Mouse (Mus musculus) embryonic facial prominence, embryonic 11.5 days (tissue): ENCODE measurements around the gene Scamp1. TPM values are rescaled to one million over a fixed set of nuclear protein-coding genes. Genes with fewer than 3 reads are reported as not detected.

ENCODE experiments used
- ATAC-seq: fragments of 200-750 bp; cut with Nextera tagmentation; replicated peaks from 2 replicates; pipeline ENCODE4 v1.8.0; 2017; ENCODE audit warnings: low read depth; ENCODE audit not compliant: insufficient number of reproducible peaks, low FRiP score, low TSS enrichment
- DNase-seq: peaks from one replicate; pipeline ENCODE4 v3.0.0-alpha.2; 2015; ENCODE audit warnings: low spot score
- H3K27ac ChIP-seq: fragments of 300-500 bp; sonication (generic); replicated peaks from 2 replicates; pipeline ENCODE4 v1.5.1; 2014; ENCODE audit warnings: mild to moderate bottlenecking, low read depth, low read length, control low read depth
- H3K27me3 ChIP-seq: fragments of 300-500 bp; sonication (generic); 2 replicates; pipeline ENCODE4 v1.6.1; 2014; ENCODE audit warnings: mild to moderate bottlenecking, low read length, moderate library complexity, mixed read lengths; ENCODE audit not compliant: control insufficient read depth, insufficient read depth
- H3K36me3 ChIP-seq: fragments of 300-500 bp; sonication (generic); replicated peaks from 2 replicates; pipeline ENCODE4 v1.6.1; 2014; ENCODE audit warnings: low read depth, mild to moderate bottlenecking, low read length, moderate library complexity, mixed read lengths; ENCODE audit not compliant: control insufficient read depth, insufficient read depth
- H3K4me1 ChIP-seq: fragments of 300-500 bp; sonication (generic); 2 replicates; pipeline ENCODE4 v1.6.1; 2014; ENCODE audit warnings: low read length, mixed read lengths; ENCODE audit not compliant: control insufficient read depth, insufficient read depth
- H3K4me2 ChIP-seq: fragments of 300-500 bp; sonication (generic); 2 replicates; pipeline ENCODE4 v1.6.1; 2014; ENCODE audit warnings: low read depth, mild to moderate bottlenecking, control low read depth, low read length, moderate library complexity
- H3K4me3 ChIP-seq: fragments of 300-500 bp; sonication (generic); 2 replicates; pipeline ENCODE4 v1.5.1; 2014; ENCODE audit warnings: low read depth, low read length, control low read depth
- H3K9ac ChIP-seq: fragments of 300-500 bp; sonication (generic); replicated peaks from 2 replicates; pipeline ENCODE4 v1.6.1; 2014; ENCODE audit warnings: mild to moderate bottlenecking, control low read depth, low read length
- H3K9me3 ChIP-seq: fragments of 300-500 bp; sonication (generic); replicated peaks from 2 replicates; pipeline ENCODE4 v1.6.1; 2016; ENCODE audit warnings: mild to moderate bottlenecking, low read length, inconsistent platforms, mixed read lengths; ENCODE audit not compliant: control insufficient read depth
- WGBS: fragments of 180-500 bp; shearing (Covaris S2); extraction: QIAGEN DNeasy Blood & Tissue Kit; methylation state at CpG from one replicate; pipeline ENCODE4 v1.1.7; 2014; 5-methylcytosine and 5-hydroxymethylcytosine counted together
- polyA plus RNA-seq: library from polyadenylated mRNA; unstranded; fragments of >200 nt; fragmentation: Nextera tagmentation; extraction: Ambion mirVana; gene quantifications from 2 replicates; pipeline ENCODE4 v1.2.1, GENCODE M21; 2014

Gene Scamp1
- polyA plus RNA-seq, 1 experiment from 2014 or later = 26.2 TPM

DNA sequence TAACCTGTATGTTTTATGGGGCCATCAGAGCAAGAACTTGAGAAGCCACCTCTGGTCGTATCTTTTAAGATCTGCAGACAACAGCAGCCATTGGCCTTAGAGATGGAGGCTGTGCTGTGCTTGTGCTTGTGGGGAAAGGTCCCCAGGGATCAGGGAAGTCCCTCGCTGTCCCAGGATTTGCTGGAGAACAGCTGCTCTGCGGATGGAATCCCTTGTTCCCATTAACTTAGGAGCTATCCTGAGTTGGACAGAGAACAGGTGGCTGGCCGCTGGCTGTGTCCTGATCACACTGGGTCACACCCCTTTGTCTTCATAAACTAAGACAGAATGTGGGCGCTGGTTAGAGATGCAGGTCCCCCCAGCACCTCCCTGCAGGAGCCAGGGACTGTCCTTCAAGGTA, 117.3 kb downstream of the Scamp1 start:
- no peak for DNase-seq
- 74% methylated on average over 5 of the region's 5 CpGs for WGBS
- no peaks in the 10 kb centered on the region for H3K27me3 ChIP-seq

DNA sequence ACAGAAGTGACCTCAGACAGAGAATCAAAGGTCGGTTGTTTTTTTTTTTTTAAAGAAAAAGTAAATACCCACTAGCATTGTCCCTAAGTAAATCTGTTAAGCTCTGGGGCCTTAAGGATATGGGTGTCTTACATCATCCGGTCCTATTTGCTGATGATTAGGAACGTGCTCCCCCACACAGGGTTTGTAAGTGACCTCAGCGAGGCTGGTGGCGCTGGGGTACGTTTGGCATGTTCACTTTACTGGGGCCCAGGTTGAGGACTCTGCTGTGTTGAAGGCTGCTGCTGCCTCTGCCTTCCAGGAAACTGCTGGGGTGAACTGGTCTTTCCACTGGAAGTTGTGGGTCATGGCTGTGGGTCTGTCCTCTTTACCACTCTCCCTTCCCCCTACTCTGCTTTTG, 121.2 kb downstream of the Scamp1 start:
- H3K4me2 ChIP-seq = no peak overlapping the region
- DNase-seq (no peak), ATAC-seq (no peak)
- H3K4me3 ChIP-seq = no peak overlapping the region
- WGBS = 75% methylated on average over 6 of the region's 6 CpGs
- H3K36me3 ChIP-seq = no peaks in the 10 kb centered on the region
- no peak overlapping the region for H3K9ac ChIP-seq
- no peaks in the 10 kb centered on the region for H3K4me1 ChIP-seq
- no peak overlapping the region for H3K27ac ChIP-seq
- no peaks in the 10 kb centered on the region for H3K27me3 ChIP-seq
- H3K9me3 ChIP-seq = no peaks in the 10 kb centered on the region

More for the DNA sequence above, 117.3 kb downstream of the Scamp1 start:
- H3K9me3 ChIP-seq = no peaks in the 10 kb centered on the region
- no peak overlapping the region for H3K27ac ChIP-seq
- no peak overlapping the region for H3K4me2 ChIP-seq
- H3K9ac ChIP-seq = no peak overlapping the region
- no peaks in the 10 kb centered on the region for H3K4me1 ChIP-seq
- H3K4me3 ChIP-seq = no peak overlapping the region
- ATAC-seq = no peak
- no peaks in the 10 kb centered on the region for H3K36me3 ChIP-seq

DNA sequence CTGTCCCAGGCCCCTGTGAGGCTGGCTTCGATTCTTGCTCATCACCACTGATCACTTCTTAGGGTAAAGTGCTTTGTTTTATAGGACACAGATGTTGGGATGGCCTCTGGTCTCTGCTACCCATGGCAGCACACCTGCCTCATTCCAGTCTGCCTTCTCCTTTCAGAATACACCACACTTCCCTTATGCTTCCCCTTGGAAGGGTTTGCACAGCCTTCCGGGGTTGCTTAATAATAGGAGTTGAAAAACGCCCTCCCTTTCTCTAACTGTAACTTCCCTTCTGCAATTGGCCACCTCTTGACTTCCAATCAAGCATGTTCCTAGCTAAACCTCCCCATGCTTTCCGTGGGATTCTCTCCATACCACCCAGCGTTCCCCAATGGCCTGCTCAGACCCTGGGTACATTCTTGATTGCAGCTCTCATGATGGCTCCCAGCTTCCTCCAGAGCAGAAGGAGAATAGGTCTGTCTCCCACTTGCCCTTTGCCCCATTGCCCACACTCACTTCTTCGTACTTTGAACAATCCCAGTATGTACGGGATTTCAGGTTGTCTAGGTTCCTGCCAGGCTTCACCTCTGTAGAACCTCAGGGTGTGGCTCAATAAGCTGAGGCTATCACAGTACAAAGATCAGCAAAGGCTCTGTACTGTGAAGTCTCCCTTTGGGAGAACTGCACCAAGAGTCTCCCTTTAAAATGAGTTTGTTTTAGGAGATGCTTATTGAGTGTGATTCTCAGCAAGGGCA, 126.0 kb downstream of the Scamp1 start:
- peak overlapping the region; percentile 39; the same call in 1 of the 2 replicates for H3K27ac ChIP-seq

DNA sequence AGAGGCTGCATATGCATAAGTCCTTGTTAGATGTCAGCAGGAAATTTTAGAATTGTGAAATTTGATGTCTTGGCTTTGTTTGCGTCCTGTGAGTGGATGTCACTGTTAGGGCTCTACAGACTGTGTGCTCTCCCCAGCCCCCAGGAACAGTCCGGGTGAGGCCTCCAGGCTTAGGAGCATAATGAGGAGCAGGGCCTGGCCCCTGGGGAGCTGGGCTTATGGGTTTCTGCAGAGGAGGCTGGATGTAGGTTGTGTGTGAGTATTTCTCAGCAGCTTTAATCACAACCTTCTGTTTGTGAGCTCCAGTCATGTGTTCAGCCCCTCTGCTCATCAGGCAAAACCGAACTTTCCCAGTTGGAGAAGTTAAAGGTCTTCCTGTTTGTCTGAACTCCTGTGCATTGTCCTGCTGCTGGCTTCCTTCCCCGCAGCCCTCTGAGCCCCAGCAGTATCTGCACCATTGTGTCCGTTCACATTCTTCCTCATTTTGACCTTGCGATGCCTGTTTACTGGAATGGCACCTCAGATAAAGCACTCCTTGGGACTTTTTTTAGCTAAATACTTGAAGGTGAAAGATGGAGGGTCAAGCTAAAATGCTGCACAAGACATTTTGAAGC, 126.7 kb downstream of the Scamp1 start:
- Histone ChIP-seq H3K27ac (peak overlapping the region; percentile 39; the same call in 1 of the 2 replicates), H3K4me3 (no peak overlapping the region), H3K9me3 (no peaks in the 10 kb centered on the region), H3K4me1 (no peaks in the 10 kb centered on the region; the same call in 1 of the 2 replicates), H3K9ac (no peak overlapping the region; the same call in 1 of the 2 replicates), H3K36me3 (no peaks in the 10 kb centered on the region), H3K4me2 (no peak overlapping the region), H3K27me3 (no peaks in the 10 kb centered on the region)
- DNase-seq (peak; percentile 74), ATAC-seq (peak; percentile 79; the same call in 1 of the 2 replicates)
- WGBS = 18% methylated on average over 6 of the region's 6 CpGs

More for the DNA sequence above, 126.0 kb downstream of the Scamp1 start:
- no peak for ATAC-seq
- no peaks in the 10 kb centered on the region; the same call in 1 of the 2 replicates for H3K4me1 ChIP-seq
- DNase-seq = no peak
- no peak overlapping the region for H3K9ac ChIP-seq
- no peaks in the 10 kb centered on the region for H3K9me3 ChIP-seq
- H3K36me3 ChIP-seq = no peaks in the 10 kb centered on the region
- no peak overlapping the region for H3K4me2 ChIP-seq
- no peak overlapping the region for H3K4me3 ChIP-seq
- H3K27me3 ChIP-seq = no peaks in the 10 kb centered on the region
- WGBS = 70% methylated on average over 7 of the region's 7 CpGs

DNA sequence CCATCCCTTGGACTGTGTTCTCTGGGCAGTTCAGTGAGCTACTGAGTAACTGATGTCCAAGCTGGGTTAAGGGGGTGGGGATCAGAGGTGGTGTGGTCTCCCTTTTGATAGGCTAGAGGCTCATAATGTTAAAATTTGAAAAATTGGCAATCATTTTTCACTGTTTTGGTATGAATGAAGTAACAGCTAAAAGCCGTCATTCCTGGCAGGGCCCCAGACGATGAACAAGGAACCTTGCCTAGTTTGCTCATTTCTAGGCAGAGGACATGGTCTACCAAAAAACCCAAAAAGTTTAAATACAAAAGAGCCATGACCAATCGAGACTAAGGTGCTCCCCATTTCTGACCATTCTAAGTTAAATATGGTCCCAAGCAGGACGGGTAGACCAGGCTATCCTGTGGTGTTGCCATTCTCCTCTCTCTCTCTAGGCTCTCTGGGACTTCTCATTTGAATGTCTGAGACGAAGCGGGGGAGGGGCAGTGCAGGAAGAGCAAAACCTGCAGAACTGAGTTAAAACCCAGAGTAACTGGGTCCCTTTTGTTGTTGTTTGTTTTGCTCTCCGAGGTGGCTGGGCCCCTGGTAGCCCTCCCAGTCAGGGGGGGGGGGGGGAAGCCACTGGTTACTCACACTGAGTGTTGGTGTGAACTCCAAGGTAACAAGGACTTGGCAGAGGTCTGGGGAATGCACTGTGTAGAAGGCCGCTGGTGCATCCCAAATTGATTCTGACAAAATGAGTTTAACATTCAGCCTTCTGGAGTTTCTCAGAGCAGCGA, 129.8 kb downstream of the Scamp1 start:
- no peak for DNase-seq
- no peaks in the 10 kb centered on the region for H3K36me3 ChIP-seq
- 58% methylated on average over 9 of the region's 9 CpGs for WGBS

DNA sequence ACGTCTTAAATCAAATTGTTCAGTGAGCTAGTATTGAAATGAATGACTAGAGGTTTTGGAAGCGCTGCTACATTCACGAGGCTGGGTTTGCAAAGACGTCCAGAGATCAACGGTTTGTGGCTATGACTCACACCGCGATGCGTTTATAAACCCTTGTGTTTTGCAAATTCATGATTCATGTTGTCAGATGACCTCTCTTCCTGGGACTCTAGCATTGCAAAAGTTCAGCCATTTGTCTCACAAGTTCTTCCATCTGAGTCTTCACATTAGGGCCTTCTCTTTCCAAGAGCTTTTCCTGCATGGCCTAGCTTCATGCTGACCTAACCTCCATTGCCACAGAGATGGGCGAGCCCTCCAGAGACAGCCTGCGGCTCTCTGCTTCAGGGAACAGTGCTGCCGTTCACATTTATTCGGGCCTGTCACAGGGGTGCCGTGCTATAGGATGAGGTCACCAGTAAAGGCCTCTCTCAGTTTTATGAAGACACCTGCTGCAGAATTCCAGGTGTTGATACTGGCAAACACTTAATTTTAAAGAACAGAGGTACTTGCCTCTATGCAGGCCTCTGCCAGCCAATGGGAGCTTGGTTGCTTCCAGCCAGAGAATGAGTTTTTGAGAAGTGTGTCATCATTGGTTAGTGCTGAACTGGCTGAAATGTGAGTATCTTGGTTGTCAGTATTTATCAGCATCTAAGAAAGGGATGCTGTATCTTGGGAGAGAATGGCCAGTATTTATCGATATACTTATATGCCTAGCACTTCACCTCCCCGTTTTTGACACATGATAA, 131.0 kb downstream of the Scamp1 start:
- Histone ChIP-seq H3K4me1 (no peaks in the 10 kb centered on the region; the same call in 1 of the 2 replicates), H3K9me3 (no peaks in the 10 kb centered on the region), H3K9ac (no peak overlapping the region), H3K27me3 (no peaks in the 10 kb centered on the region), H3K27ac (no peak overlapping the region), H3K4me3 (no peak overlapping the region), H3K36me3 (no peaks in the 10 kb centered on the region), H3K4me2 (no peak overlapping the region)
- WGBS = 87% methylated on average over 15 of the region's 15 CpGs
- no peak for ATAC-seq
- no peak for DNase-seq

More for the DNA sequence above, 129.8 kb downstream of the Scamp1 start:
- Histone ChIP-seq H3K27me3 (no peaks in the 10 kb centered on the region), H3K9me3 (no peaks in the 10 kb centered on the region), H3K4me2 (no peak overlapping the region), H3K4me1 (no peaks in the 10 kb centered on the region; the same call in 1 of the 2 replicates), H3K9ac (no peak overlapping the region), H3K27ac (no peak overlapping the region), H3K4me3 (no peak overlapping the region)
- no peak for ATAC-seq

DNA sequence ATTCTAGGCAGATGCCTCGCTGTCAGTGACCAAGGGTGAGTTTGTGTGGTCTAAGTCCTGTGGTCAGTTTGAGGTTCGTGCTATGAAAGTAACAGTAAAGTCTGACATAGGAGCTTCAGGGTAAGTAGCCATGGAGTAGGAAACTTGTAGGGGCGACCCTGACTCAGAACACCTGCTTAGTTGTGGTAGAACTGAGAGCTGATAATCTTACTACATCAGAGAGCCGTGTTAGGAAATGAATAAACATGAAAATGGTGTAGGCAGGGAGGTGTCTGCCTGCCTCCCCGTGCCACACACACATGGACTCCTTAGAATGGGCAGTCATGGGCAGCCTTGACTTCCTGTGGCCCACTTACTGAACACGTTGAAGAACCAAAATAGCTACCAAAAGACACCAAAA, 132.0 kb downstream of the Scamp1 start:
- Histone ChIP-seq H3K4me1 (no peaks in the 10 kb centered on the region; the same call in 1 of the 2 replicates), H3K9ac (no peak overlapping the region), H3K4me2 (no peak overlapping the region), H3K27ac (no peak overlapping the region), H3K27me3 (no peaks in the 10 kb centered on the region), H3K4me3 (no peak overlapping the region), H3K9me3 (no peaks in the 10 kb centered on the region), H3K36me3 (no peaks in the 10 kb centered on the region)
- no peak for DNase-seq
- ATAC-seq = no peak
- 89% methylated on average over 6 of the region's 6 CpGs for WGBS
